Mouse (Mus musculus) ovary, postnatal 14 days (tissue): Measurements from ENCODE around the gene Adcy7.

ENCODE experiments used
- DNase-seq: peaks from one replicate; pipeline ENCODE4 v3.0.0; 2022; ENCODE audit warnings: low spot score

Adcy7 gene

DNA sequence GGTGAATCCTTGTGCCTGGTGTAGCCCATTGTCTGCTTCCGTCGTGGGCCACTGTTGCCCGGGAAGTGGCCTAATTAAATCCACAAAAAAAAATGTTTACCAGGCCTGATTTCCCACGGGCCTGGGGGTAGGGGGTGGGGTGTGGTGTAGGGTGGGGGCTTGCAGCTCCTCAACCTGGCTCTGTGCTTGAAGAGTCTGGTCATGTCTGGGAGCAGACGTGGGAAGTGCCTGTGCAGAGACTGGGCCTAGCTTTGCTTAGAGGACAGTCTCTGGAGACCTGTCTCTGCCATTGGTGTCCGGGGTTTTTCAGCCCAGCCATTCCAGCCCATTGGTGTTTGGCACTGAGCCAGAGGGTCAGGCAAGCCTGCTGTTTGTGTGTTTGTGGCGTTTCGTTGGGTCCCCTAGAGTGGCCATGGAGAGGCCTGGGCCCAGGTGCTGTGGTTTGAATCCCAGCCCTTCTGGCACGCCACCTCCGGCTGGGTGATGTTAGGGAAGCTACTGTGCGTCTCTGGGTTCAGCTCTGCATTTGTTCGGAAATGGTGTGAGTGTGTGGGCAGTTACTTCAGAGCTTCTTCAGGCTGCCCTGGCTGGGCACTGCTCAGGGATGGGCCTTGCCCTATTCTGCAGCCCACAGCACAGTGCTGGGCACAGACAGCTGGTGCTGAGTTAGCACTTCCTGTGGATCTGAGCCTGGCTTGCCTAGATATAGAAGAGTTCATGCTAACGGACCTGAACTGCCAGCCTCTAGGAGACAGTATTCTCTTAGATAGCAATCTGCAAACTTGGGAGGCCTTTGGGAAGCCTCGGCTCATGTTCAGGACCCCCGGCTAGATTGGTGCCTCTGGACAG, 29.6 kb downstream of the Adcy7 start:
- DNase-seq, result no peak

DNA sequence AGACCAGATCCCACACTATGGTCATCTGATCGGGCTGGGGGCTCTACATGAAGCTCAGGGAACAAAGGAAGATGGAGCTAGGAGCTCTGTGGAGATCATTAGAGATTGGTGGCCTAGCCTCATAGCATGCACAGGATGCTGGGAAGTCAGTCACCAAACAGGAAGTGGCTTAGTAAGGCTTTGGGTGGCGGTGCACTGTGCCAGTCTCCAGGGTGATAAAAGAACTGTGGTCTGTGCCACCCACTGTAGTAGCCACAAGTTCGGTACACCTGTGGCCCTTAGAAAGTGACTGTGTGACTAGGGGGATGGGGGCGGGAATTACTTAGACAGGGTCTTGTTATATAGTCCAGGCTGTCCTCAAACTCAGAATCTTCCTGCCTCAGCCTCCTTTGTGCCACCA, 33.6 kb downstream of the Adcy7 start:
- no peak for DNase-seq

- no peak for DNase-seq
These were observed 34.3 kb downstream of the Adcy7 start for GRCm38 (mm10) chr8:88306511-88306910.

GRCm38 (mm10) chr8:88307736-88308135, 35.5 kb downstream of the Adcy7 start:
- no peak for DNase-seq

GRCm38 (mm10) chr8:88309274-88309873, 37.2 kb downstream of the Adcy7 start:
- DNase-seq, result no peak

- no peak for DNase-seq
These were observed 37.7 kb downstream of the Adcy7 start for GRCm38 (mm10) chr8:88309881-88310280.

DNA sequence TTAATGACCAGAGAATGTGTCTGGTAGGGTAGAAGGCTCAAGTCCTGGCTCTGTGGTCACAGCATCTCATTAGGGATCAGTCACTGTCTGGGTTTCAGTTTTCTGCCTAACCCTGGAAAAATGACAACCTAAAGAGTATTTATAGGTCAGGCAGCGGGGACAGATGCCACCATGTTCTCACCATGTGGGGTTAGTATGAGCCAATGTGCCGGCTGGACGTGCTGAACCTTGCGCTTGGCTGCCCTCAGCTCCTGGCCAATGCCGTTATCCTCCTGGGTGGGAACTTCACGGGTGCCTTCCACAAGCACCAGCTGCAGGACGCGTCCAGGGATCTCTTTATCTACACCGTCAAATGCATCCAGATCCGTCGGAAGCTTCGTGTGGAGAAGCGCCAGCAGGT, 38.1 kb downstream of the Adcy7 start:
- DNase-seq, result no peak

- no peak for DNase-seq
These were observed 40.8 kb downstream of the Adcy7 start for GRCm38 (mm10) chr8:88312966-88313365.

- DNase-seq, result no peak
These were observed 41.8 kb downstream of the Adcy7 start for GRCm38 (mm10) chr8:88313991-88314390.

GRCm38 (mm10) chr8:88315302-88315701, 43.1 kb downstream of the Adcy7 start:
- no peak for DNase-seq

DNA sequence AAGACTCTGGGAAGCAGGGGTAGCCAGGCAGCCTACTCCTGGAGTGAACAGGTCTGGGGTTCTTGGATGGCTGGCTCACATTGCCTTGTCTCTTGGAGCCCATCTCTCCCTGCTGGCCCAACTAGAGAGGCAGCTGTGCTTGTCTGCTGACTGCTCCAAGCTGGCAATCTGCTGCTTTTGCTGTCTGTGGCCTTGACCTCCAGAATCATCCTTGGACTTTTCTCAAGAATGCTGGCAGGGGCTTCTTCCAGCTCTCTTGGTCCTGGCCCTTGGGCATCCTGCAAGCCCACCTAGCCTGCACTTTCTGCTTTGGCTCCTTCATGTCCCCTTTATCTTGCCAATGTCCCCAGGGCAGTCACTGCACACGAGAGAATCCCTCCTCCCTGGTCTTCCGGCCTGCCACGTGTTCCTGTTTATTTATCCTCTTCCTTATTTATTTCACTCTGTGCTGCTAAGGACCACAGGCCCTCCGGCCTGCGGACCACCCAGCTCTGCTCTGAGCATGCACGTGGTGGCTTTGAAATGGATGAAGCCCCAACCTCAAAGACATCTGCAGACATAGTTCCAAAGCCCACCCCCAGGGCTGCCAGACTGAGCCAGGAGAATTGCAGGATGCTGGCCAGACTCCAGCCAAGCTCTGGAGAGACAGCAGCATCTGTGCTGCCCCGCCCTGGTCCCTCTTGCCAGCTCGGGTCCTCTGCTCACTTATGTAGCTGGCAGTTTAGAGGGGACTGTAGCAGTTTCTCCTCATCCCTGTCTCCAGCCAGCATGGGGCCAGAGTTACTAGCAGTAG, 44.1 kb downstream of the Adcy7 start:
- DNase-seq, result peak; percentile 52

DNA sequence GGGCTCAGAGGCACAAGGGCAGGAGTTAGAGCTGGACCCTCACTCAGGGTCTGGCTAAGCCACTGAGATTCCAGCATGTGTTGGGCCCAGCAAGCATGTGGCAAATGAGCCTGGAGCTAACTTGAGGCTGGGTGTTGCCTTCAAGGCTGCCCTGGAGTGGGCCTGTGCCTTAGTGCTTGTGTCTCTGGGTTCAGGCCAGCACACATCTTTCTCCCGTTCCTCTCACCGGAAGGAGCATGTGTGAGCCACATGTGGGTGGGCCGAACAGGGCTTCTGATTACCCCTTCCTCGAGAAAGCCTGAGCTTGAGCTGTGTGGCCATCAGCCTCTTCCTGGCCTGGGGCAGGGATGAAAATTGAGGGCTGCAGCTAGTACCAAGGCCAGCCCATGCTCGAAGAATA, 45.1 kb downstream of the Adcy7 start:
- DNase-seq, result no peak

DNA sequence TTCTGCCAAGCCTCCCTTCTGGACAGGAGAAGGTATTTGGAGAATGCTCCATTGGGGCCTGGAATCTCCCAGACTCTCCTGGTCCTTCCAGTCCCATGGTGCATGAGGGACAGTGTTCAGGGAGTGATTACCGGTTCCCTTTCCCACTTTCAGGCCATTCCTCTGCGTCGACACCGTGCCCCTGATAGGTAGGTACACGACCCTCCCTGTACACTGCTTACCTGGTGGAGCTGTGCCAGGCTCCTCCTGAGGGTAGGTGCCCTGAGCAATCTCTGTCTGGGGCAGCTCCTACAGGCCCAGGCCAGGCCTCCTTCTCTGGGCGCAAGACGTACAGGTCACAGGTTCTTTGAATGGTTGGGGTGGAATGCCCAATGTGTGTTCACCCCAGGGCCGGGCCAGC, 45.9 kb downstream of the Adcy7 start:
- no peak for DNase-seq

DNA sequence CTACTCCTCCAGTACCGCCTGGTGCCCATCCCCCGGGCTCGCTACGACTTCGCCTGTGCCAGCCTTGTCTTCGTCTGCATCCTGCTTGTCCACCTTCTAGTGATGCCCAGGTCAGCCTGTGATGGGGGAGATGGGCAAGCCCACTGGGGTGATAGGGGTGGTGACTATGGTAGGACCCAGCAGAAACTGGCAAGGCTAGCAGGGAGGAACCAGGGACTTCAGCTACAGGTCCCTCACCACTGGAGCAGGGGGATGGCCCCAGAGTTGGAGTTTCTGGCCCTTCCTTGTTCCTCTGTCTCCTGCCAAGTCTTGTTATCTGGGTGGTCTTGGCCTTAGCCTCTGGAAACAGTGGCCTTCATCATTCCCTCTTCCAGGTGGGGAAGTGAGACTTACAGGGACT, 47.9 kb downstream of the Adcy7 start:
- no peak for DNase-seq

DNA sequence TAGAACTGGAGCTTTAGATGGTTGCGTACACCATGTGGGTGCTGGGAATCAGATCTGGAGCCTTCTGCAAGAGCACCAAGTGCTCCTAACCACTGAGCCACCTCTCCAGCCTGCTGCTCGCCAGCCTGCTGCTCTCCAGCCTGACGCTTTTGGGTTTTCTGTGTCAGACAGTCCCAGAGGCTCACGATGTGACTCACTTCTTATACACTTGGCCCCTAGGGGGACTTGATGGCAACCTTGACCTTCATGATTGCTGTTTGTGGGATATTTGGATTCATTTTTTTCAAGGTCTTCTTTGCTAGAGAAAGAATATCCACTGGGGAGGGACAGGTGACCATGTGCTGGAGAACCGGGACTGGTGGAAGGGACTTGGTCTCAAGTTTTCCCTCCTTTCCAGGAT, 49.2 kb downstream of the Adcy7 start:
- no peak for DNase-seq

DNA sequence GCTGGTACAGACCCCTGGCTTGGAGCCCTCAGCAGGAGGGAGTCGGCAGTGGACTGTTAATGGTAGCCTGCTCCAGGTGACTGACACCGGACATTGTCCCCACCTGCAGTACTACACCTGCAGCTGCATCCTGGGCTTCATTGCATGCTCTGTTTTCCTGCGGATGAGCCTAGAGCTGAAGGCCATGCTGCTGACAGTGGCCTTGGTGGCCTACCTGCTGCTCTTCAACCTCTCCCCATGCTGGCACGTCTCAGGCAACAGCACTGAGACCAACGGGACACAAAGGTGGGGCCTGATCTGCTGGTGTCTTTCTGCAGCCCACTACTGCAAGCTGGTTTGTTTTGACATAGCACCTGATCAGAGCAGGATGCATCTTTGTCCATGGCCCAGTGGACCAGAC, 51.3 kb downstream of the Adcy7 start:
- no peak for DNase-seq

DNA sequence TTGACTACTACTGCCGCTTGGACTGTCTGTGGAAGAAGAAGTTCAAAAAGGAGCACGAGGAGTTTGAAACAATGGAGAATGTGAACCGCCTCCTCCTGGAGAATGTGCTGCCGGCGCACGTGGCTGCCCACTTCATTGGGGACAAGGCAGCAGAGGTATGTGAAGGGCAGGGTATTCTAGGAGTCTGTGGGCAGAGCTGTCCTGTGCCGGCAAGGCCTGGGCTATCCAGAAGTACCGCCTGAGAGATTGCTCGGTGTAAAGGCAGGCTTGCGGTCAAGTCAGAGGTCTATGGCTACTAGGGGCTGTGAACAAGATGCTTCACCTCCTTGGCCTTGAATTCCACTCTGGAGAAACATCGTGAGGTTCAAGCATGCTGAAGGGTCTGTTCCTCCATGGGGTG, 52.6 kb downstream of the Adcy7 start:
- no peak for DNase-seq

DNA sequence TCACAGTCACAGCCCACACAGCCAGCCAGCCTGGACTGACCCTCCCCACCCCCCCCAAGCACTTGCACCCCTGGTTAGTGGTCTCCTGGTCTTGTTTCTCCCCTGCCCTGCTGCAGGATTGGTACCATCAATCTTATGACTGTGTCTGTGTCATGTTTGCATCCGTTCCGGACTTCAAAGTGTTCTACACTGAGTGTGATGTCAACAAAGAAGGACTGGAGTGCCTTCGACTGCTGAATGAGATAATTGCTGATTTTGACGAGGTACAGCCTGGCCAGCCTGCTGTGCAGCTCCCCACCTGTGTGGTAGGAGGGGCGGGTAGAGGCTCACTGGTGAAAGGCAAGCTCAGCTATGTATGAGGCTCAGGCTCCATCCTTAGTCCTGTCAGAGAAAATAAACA, 53.0 kb downstream of the Adcy7 start:
- DNase-seq, result no peak

- no peak for DNase-seq
These were observed 53.6 kb downstream of the Adcy7 start for GRCm38 (mm10) chr8:88325795-88326194.

DNA sequence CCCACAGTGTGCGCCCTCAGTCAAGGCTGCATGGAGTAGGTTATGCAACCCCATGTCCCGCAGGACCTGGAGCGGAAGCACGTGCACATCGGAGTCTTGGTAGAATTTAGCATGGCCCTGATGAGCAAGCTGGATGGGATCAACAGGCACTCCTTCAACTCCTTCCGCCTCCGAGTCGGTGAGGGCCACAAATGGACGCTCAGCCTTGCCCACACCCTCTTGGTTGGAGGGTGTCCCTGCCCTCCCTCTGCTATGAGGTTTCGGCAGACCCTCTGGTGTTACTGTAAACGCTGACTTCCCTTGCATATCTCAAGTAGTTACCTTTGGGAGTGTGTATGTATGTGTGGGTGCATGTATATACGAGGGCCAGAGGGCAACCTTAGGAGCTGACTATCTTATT, 54.1 kb downstream of the Adcy7 start:
- DNase-seq, result no peak

- DNase-seq, result no peak
These were observed 56.5 kb downstream of the Adcy7 start for GRCm38 (mm10) chr8:88328689-88329088.

- no peak for DNase-seq
These were observed 58.6 kb downstream of the Adcy7 start for GRCm38 (mm10) chr8:88330816-88331215.

GRCm38 (mm10) chr8:88334384-88334783, 62.2 kb downstream of the Adcy7 start:
- DNase-seq, result no peak
